Mouse (Mus musculus) naive thymus-derived CD4-positive, alpha-beta T cell, adult 5 months (primary cell): ENCODE data around the gene Caap1. TPM values are rescaled to one million over a fixed set of nuclear protein-coding genes. Genes with fewer than 3 reads are reported as not detected.

Source experiments
- polyA plus RNA-seq: library from polyadenylated mRNA; unstranded; fragments of 100-300 nt; shearing (Covaris generic); gene quantifications from one replicate; pipeline ENCODE4 v1.2.1, GENCODE M21; 2017

The Caap1 gene
- polyA plus RNA-seq, result 17.0 TPM

DNA sequence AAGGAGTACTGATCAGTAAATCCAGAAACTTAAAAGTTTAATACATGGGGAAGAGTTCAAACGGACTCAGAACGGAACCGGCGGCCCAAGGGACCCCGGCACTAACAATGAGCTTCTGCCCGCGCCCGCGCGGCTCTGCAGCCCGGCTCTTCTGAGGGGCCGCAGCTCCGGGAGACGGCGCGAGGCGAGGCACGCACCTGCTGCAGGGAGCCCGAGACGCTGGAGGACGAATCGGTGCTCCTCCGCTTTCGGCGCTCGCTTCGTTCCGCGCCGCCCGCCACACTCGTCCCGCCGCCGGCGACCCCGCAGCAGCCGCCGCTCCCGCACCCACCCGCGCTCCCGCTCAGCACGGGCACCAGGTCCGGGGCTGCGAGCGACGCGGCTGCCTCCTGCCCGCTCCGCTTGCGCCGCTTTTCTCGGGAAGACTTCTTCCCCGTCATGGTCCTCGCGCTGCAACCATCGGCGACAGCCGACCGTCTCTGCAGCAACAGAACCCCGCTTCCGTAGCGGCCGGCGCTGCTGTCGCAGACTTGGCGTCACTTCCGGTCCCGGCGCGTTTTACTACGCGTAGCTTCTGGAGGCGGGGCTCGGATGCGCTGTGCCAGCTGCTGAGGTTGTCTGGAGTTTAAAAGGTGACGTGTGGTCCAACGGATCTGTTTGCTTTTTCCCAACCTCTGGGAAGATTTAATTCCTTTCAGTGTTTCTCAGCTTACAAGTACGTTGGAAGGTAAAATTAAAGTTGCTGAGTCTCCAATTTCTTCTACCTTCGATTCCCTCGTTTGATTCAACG lies at the start of gene Caap1, which contains the start of gene Gm10306:
Gene Caap1, minus strand, starts transcription at position 532 of the 790 bp plus-strand sequence.
Gene Gm10306, plus strand, starts transcription at position 282 of the 790 bp plus-strand sequence.

DNA sequence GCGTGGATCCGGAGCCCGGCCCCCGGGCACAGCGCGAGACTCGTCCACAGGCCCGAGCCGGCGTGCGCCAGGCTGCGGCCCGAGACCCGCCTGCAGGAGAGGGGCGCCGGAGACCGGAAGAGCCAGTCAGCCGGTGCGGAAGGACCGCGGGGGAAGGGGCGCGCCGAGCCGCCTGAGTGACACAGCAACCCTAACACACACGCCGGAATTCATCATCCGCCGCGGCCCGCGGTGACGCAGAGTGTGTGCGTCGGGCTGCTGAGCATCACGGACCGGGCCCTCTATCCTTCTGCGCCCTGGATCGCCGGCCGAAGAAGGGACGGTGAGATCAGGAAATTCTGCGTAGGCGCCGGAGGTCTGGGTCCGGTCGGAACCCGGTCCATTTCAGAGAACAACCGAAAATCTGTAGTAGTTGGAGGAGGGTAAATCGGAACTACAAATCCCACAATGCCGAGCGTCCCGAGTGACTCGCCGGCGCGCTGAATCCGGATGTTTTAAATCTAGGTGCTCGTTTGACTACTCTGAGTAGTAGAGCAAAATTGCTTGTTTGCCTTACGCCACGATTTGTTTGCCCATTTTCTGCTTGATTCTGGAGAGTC lies 46.5 kb upstream of the Caap1 start, which contains the start of gene Plaa:
Gene Plaa, minus strand, starts transcription at position 214 of the 599 bp plus-strand sequence.

Other genes with a start within 250 kb of the Caap1 start
- not detected for gene Gm10306, start 250 bp downstream of the Caap1 start, polyA plus RNA-seq
- 81.2 TPM for gene Plaa, start 46.4 kb upstream of the Caap1 start, polyA plus RNA-seq
- 2.4 TPM for gene Ift74, start 57.7 kb upstream of the Caap1 start, polyA plus RNA-seq
- not detected for gene Lrrc19, start 93.3 kb upstream of the Caap1 start, polyA plus RNA-seq
- gene Tek, start 182.5 kb upstream of the Caap1 start, polyA plus RNA-seq, result not detected